ENCODE assay signal across 8 mouse cellular contexts in genomic region chr8:86744313-86745220, GRCm38 (mm10). TPM values are rescaled to one million over a fixed set of nuclear protein-coding genes. Genes with fewer than 3 reads are reported as not detected.
DNase-seq lines count a peak whose midpoint lies in the region; ATAC-seq and TF ChIP-seq lines count a peak whose summit lies in the region.

No protein-coding gene starts in this region.

- peak overlapping the region; percentile 100 for H3K9ac ChIP-seq in heart, adult 2 months (ENCODE audit: low read depth, low read length)
- peak overlapping the region; percentile 88; the same call in 1 of the 2 replicates for H3K9ac ChIP-seq in stomach, embryonic 15.5 days

- H3K27me3 ChIP-seq in heart, adult 2 months (ENCODE audit: control insufficient read depth, insufficient read depth, low read length), result no peaks in the 10 kb centered on the region
- H3K27me3 ChIP-seq in E14TG2a.4 (ENCODE audit: insufficient read depth, low read length), result peaks cover 4% of the 10 kb centered on the region; the same call in 1 of the 2 replicates
- no peaks in the 10 kb centered on the region for H3K27me3 ChIP-seq in forebrain, embryonic 10.5 days (ENCODE audit: poor library complexity, severe bottlenecking)
- H3K27me3 ChIP-seq in stomach, embryonic 15.5 days (replicated peaks), result no peaks in the 10 kb centered on the region

- no peak for TF ChIP-seq CTCF in heart, adult 2 months (IDR thresholded peaks at IDR 0.05)
- no peak for TF ChIP-seq CTCF in E14TG2a.4 (conservative IDR thresholded peaks at IDR 0.05; ENCODE audit: low read length)

- no peak for DNase-seq in heart, adult 2 months
- no peak for DNase-seq in heart, postnatal 10 days
- DNase-seq in forebrain, embryonic 10.5 days (ENCODE audit: extremely low spot score, low spot score), result no peak
- DNase-seq in liver, result peak; percentile 59
- DNase-seq in gastrocnemius, postnatal 25 days, result no peak

- ATAC-seq in stomach, embryonic 15.5 days (ENCODE audit: insufficient read depth, low FRiP score, low read depth), result no peak
- no peak for ATAC-seq in frontal cortex, adult (ENCODE audit: low TSS enrichment)

- H3K27ac ChIP-seq in heart, adult 2 months, result peak overlapping the region; percentile 98
- peak overlapping the region; percentile 100 for H3K27ac ChIP-seq in forebrain, embryonic 10.5 days
- peak overlapping the region; percentile 97 for H3K27ac ChIP-seq in stomach, embryonic 15.5 days

- 7% methylated on average over 18 of the region's 18 CpGs for WGBS in heart, adult 2 months
- WGBS in forebrain, embryonic 10.5 days, result 7% methylated on average over 18 of the region's 18 CpGs
- WGBS in stomach, embryonic 15.5 days, result 6% methylated on average over 18 of the region's 18 CpGs

- no peaks in the 10 kb centered on the region for H3K9me3 ChIP-seq in E14TG2a.4 (ENCODE audit: low read length)
- peaks cover under 1% of the 10 kb centered on the region; the same call in 1 of the 2 replicates for H3K9me3 ChIP-seq in forebrain, embryonic 10.5 days
- H3K9me3 ChIP-seq in stomach, embryonic 15.5 days, result no peaks in the 10 kb centered on the region

- H3K4me2 ChIP-seq in stomach, embryonic 15.5 days, result peak overlapping the region; percentile 71

- TF ChIP-seq EP300 in heart, adult 2 months (IDR thresholded peaks at IDR 0.05; ENCODE audit: insufficient read depth, low read depth, low read length), result no peak

- intact Hi-C loops in heart, adult 2 months (cut with DNase I), result loop anchor here (5.0 kb wide), 3 partner anchors 98 to 158 kb away; partner anchors contain the start of gene Lonp2
- intact Hi-C loops in heart, postnatal 10 days (cut with DNase I), result loop anchor here (2.0 to 5.0 kb wide), 3 partner anchors 42 to 158 kb away; partner anchors contain the start of gene N4bp1

- peak overlapping the region; percentile 94 for H3K4me3 ChIP-seq in heart, adult 2 months
- peak overlapping the region; percentile 91 for H3K4me3 ChIP-seq in E14TG2a.4 (replicated peaks; ENCODE audit: low read length)
- H3K4me3 ChIP-seq in forebrain, embryonic 10.5 days, result peak overlapping the region; percentile 91
- peak overlapping the region; percentile 87 for H3K4me3 ChIP-seq in stomach, embryonic 15.5 days (replicated peaks)

- H3K4me1 ChIP-seq in heart, adult 2 months (ENCODE audit: control insufficient read depth, insufficient read depth, low read length), result peaks cover 14% of the 10 kb centered on the region
- peaks cover 62% of the 10 kb centered on the region for H3K4me1 ChIP-seq in E14TG2a.4 (replicated peaks; ENCODE audit: low read depth, low read length)
- H3K4me1 ChIP-seq in forebrain, embryonic 10.5 days, result peaks cover 39% of the 10 kb centered on the region
- H3K4me1 ChIP-seq in stomach, embryonic 15.5 days, result no peaks in the 10 kb centered on the region; the same call in 1 of the 2 replicates

- no peak for TF ChIP-seq POLR2A in heart, adult 2 months (IDR thresholded peaks at IDR 0.05; ENCODE audit: insufficient read depth, low read depth, low read length)

- peaks cover 20% of the 10 kb centered on the region for H3K36me3 ChIP-seq in heart, adult 2 months (ENCODE audit: control insufficient read depth, insufficient read depth, low read length)
- no peaks in the 10 kb centered on the region for H3K36me3 ChIP-seq in E14TG2a.4 (ENCODE audit: insufficient read depth, low read length)
- no peaks in the 10 kb centered on the region; the same call in 1 of the 2 replicates for H3K36me3 ChIP-seq in forebrain, embryonic 10.5 days (replicated peaks)
- no peaks in the 10 kb centered on the region for H3K36me3 ChIP-seq in stomach, embryonic 15.5 days

- peaks cover 2% of the 10 kb centered on the region; the same call in 1 of the 2 replicates for H3K79me2 ChIP-seq in heart, adult 2 months (replicated peaks; ENCODE audit: control insufficient read depth, insufficient read depth, low read length)

RNA-seq across cellular contexts. Expression of gene Gm10638, which starts 0.9 kb away (rescaled TPM):
- total RNA-seq in heart, adult 2 months (2021), result 1 to 10 TPM; 2.8 to 3.1 TPM
- polyA plus RNA-seq in heart, adult 2 months (2012; rRNA removed), result 0.73 and 2.0 TPM in 2 replicates
- 1 to 10 TPM; 3.5 to 3.9 TPM for total RNA-seq in heart, postnatal 10 days (2021)
- 3.5 and 4.3 TPM in 2 replicates for polyA plus RNA-seq in forebrain, embryonic 10.5 days (2016; fragmentation: Nextera tagmentation; extraction: Ambion mirVana)
- polyA plus RNA-seq in stomach, embryonic 15.5 days (2015; fragmentation: Nextera tagmentation; extraction: Ambion mirVana), result 3.6 and 3.7 TPM in 2 replicates
- total RNA-seq in gastrocnemius, postnatal 25 days (2021), result 1 to 10 TPM; 2.8 to 4.1 TPM

RNA-seq across cellular contexts. Expression of gene Siah1a, which starts 1.2 kb away (rescaled TPM):
- 10 to 100 TPM; 11.5 to 16.3 TPM for total RNA-seq in heart, adult 2 months (2021)
- polyA plus RNA-seq in heart, adult 2 months (2012; rRNA removed), result 15.6 and 25.8 TPM in 2 replicates
- total RNA-seq in heart, postnatal 10 days (2021), result 10 to 100 TPM; 25.9 to 27.9 TPM
- polyA plus RNA-seq in forebrain, embryonic 10.5 days (2016; fragmentation: Nextera tagmentation; extraction: Ambion mirVana), result 50.9 and 54.3 TPM in 2 replicates
- 38.3 and 40.7 TPM in 2 replicates for polyA plus RNA-seq in stomach, embryonic 15.5 days (2015; fragmentation: Nextera tagmentation; extraction: Ambion mirVana)
- total RNA-seq in gastrocnemius, postnatal 25 days (2021), result 10 to 100 TPM in 1 of 2 experiments, 1 to 10 TPM in 1; 7.7 to 10.4 TPM
